Mouse (Mus musculus) thymus, adult 2 months (tissue): ENCODE measurements around the gene Wbp1l. TPM values are rescaled to one million over a fixed set of nuclear protein-coding genes. Genes with fewer than 3 reads are reported as not detected.

Source experiments
- DNase-seq: peaks from one replicate; pipeline ENCODE4 v3.0.0; 2021
- H3K27ac ChIP-seq: fragments of 200-500 bp; 2 replicates; pipeline ENCODE4 v1.5.1; 2012; ENCODE audit warnings: low read length, control low read depth; ENCODE audit not compliant: control insufficient read depth, insufficient read depth
- H3K27me3 ChIP-seq: fragments of 200-500 bp; 2 replicates; pipeline ENCODE4 v1.6.1; 2012; ENCODE audit warnings: mild to moderate bottlenecking, low read length, moderate library complexity, mixed read lengths; ENCODE audit not compliant: control insufficient read depth, insufficient read depth
- H3K36me3 ChIP-seq: fragments of 200-500 bp; 2 replicates; pipeline ENCODE4 v1.6.1; 2012; ENCODE audit warnings: mild to moderate bottlenecking, low read length, moderate library complexity; ENCODE audit not compliant: control insufficient read depth, insufficient read depth
- H3K4me1 ChIP-seq: fragments of 200-500 bp; replicated peaks from 2 replicates; pipeline ENCODE4 v1.6.1; 2012; ENCODE audit warnings: low read length; ENCODE audit not compliant: control insufficient read depth, insufficient read depth
- H3K4me3 ChIP-seq: fragments of 200-500 bp; 2 replicates; pipeline ENCODE4 v1.5.1; 2012; ENCODE audit warnings: mild to moderate bottlenecking, low read length, control low read depth, moderate library complexity; ENCODE audit not compliant: control insufficient read depth, insufficient read depth
- CTCF ChIP-seq: fragments of 200-500 bp; IDR thresholded peaks from 2 replicates; pipeline ENCODE4 v1.5.1; 2012; ENCODE audit warnings: mild to moderate bottlenecking, control low read depth, low read length, moderate library complexity, borderline replicate concordance; ENCODE audit not compliant: control insufficient read depth, poor library complexity, insufficient read depth; ENCODE audit errors: extremely low read depth
- POLR2A ChIP-seq: fragments of 200-500 bp; IDR thresholded peaks from 2 replicates; pipeline ENCODE4 v1.6.1; 2012; ENCODE audit warnings: mild to moderate bottlenecking, low read length, control low read depth, moderate library complexity; ENCODE audit not compliant: control insufficient read depth, poor library complexity, insufficient read depth; ENCODE audit errors: extremely low read depth
- WGBS: fragments of 180-500 bp; shearing (Covaris S2); methylation state at CpG from one replicate; pipeline ENCODE4 v1.1.7; 2018; 5-methylcytosine and 5-hydroxymethylcytosine counted together
- polyA plus RNA-seq: library from polyadenylated mRNA; depleted of rRNA; stranded (reverse); fragments of >200 nt; gene quantifications from 2 replicates; pipeline ENCODE4 v1.2.3, GENCODE M21; 2012

The Wbp1l gene
- polyA plus RNA-seq, 1 experiment = 77.0 TPM

DNA sequence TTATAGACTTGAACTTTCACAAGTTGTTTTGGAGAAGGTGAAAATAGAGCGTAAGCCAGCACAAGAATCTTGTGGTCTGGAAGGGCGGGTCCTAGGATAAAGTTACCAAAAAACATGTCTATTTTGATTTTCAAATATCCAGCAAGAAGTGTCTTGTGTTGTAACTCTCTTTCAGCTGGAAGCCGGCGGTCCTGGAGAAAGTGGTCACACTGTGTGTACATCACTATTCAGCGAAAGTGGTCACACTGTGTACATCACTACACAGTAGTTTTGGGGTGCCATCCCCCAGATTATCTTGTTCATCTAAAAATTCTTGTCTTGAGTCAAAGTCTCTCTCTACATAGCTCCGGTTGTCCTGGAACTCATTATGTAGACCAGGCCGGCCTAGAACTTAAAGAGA is 9.3 kb downstream of the Wbp1l start:
- WGBS = 96% methylated on average over 7 of the region's 7 CpGs
- Histone ChIP-seq H3K36me3 (peaks cover 9% of the 10 kb centered on the region; the same call in 1 of the 2 replicates), H3K27me3 (no peaks in the 10 kb centered on the region), H3K4me1 (peaks cover 24% of the 10 kb centered on the region), H3K4me3 (no peak overlapping the region), H3K27ac (no peak overlapping the region)
- TF ChIP-seq POLR2A (no peak), CTCF (no peak)
- no peak for DNase-seq

GRCm38 (mm10) chr19:46616378-46616777 is 17.5 kb downstream of the Wbp1l start:
- DNase-seq = no peak
- Histone ChIP-seq H3K4me3 (no peak overlapping the region), H3K27me3 (no peaks in the 10 kb centered on the region), H3K4me1 (peaks cover 62% of the 10 kb centered on the region), H3K36me3 (no peaks in the 10 kb centered on the region), H3K27ac (no peak overlapping the region)
- TF ChIP-seq CTCF = no peak
- TF ChIP-seq POLR2A = no peak
- WGBS = 93% methylated on average over 11 of the region's 11 CpGs

DNA sequence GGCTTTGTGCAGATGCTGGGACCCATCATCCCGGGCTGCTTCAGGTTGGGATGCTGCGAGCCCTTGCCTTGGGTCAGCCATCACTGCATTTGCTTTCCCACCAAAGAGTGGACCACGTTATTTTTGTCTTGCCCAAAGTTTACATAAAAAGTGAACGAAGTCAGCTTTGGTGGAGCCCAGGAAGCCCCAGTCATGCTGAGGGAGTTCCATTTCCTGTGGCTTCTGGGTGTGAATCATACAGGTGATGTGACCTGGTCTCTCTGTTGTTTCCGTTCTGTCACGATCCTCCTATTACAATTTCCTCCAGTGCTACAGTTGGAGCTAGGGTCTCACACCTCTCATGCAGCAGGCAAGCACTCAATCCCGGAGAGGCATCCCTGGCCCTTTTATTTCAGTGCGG is 18.5 kb downstream of the Wbp1l start:
- peaks cover 68% of the 10 kb centered on the region for H3K4me1 ChIP-seq
- H3K27ac ChIP-seq = peak overlapping the region; percentile 31; the same call in 1 of the 2 replicates
- TF ChIP-seq CTCF (no peak), POLR2A (no peak)
- DNase-seq = peak; percentile 18
- no peaks in the 10 kb centered on the region for H3K27me3 ChIP-seq
- 53% methylated on average over 8 of the region's 8 CpGs for WGBS
- H3K4me3 ChIP-seq = no peak overlapping the region
- no peaks in the 10 kb centered on the region for H3K36me3 ChIP-seq

GRCm38 (mm10) chr19:46618322-46618721 is 19.4 kb downstream of the Wbp1l start:
- 51% methylated on average over 9 of the region's 9 CpGs for WGBS
- no peak for TF ChIP-seq CTCF
- no peak for TF ChIP-seq POLR2A
- no peak overlapping the region for H3K4me3 ChIP-seq
- H3K27ac ChIP-seq = peak overlapping the region; percentile 5; the same call in 1 of the 2 replicates
- H3K27me3 ChIP-seq = no peaks in the 10 kb centered on the region
- H3K36me3 ChIP-seq = no peaks in the 10 kb centered on the region
- no peak for DNase-seq
- peaks cover 67% of the 10 kb centered on the region for H3K4me1 ChIP-seq

DNA sequence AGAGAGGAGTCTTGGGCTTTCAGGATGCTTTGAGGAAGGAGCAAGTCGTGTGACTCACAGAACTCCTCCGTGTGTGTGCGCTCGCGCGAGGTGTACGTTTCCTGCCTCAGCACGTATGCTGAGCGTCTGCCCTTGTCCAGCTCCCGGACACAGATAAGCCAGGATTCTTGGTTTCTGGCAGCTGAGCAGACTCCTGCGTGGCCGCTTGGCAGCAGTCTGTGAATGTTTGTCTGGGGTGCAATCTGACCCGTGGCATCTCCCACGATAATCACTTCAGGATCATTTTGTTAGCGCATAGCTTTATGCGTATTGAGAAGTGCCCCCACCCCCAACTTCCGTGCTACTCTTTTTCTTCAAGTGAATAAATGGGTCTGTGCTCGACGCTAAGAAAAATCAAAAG is 20.1 kb downstream of the Wbp1l start:
- Histone ChIP-seq H3K27me3 (no peaks in the 10 kb centered on the region), H3K36me3 (no peaks in the 10 kb centered on the region), H3K4me3 (no peak overlapping the region), H3K4me1 (peaks cover 62% of the 10 kb centered on the region), H3K27ac (peak overlapping the region; percentile 59; the same call in 1 of the 2 replicates)
- no peak for TF ChIP-seq CTCF
- TF ChIP-seq POLR2A = no peak
- 86% methylated on average over 19 of the region's 19 CpGs for WGBS
- no peak for DNase-seq

GRCm38 (mm10) chr19:46619518-46619917 is 20.6 kb downstream of the Wbp1l start:
- Histone ChIP-seq H3K4me1 (peaks cover 62% of the 10 kb centered on the region), H3K27ac (peak overlapping the region; percentile 59; the same call in 1 of the 2 replicates)

GRCm38 (mm10) chr19:46620016-46620808 is 21.3 kb downstream of the Wbp1l start:
- H3K27me3 ChIP-seq = no peaks in the 10 kb centered on the region
- peak overlapping the region; percentile 68 for H3K27ac ChIP-seq
- 26% methylated on average over 14 of the region's 14 CpGs for WGBS
- TF ChIP-seq CTCF = no peak
- no peak for TF ChIP-seq POLR2A
- peak; percentile 34 for DNase-seq
- H3K4me3 ChIP-seq = no peak overlapping the region
- no peaks in the 10 kb centered on the region for H3K36me3 ChIP-seq
- H3K4me1 ChIP-seq = peaks cover 62% of the 10 kb centered on the region

More at GRCm38 (mm10) chr19:46619518-46619917, 20.6 kb downstream of the Wbp1l start:
- H3K36me3 ChIP-seq = no peaks in the 10 kb centered on the region
- no peak for TF ChIP-seq POLR2A
- no peak for TF ChIP-seq CTCF
- no peak for DNase-seq
- no peak overlapping the region for H3K4me3 ChIP-seq
- no peaks in the 10 kb centered on the region for H3K27me3 ChIP-seq
- 88% methylated on average over 6 of the region's 6 CpGs for WGBS
